Mouse (Mus musculus): ENCODE data around the gene 1600014C10Rik. TPM values are rescaled to one million over a fixed set of nuclear protein-coding genes. Genes with fewer than 3 reads are reported as not detected.
A peak's percentile ranks its signal among the peaks of the same experiment; 100 is the strongest.

Gene 1600014C10Rik
- polyA plus RNA-seq (2016; fragmentation: Nextera tagmentation; extraction: Ambion mirVana) = 14.4 and 14.8 TPM in 2 replicates

DNA sequence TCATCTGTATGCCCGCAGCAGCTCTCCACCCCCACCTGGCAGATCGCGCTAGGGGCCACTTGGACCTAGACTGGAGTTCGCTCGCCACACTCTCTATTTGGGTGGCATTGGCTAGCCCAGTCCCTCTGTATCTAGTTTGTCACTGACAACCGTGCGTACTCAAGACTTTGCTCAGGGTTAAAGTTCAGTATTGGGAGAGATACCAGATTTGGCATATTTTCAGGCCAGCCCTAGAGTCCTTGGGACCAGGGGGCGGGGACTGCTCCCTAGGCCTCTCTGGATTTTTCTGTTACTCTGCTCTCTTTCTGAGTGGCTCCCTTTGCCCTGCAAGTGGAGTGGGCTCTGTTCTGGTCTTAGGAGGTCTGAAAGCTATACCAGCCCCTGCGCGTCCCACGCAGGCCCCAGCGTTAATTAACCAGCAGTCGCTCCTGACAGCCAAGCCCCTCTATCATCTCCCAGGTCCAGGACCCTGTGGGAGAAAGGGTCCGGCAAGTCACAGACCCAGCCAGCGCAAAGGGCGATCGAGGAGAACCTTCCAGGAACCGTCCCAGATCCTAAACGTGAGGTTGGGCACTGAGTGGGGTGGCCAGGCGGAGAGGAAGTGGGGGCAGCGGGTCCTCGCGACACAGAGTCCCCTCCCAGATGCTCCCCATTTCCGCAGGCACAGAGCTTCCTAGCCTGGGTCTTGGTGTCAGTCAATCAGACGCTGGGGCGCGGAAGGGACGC lies at the start of gene 1600014C10Rik:
1600014C10Rik (plus strand) TSS at position 256 of the 726 bp plus-strand sequence.
- no peaks in the 10 kb centered on the region for H3K36me3 ChIP-seq
- H3K27me3 ChIP-seq (ENCODE audit: insufficient read depth, poor library complexity, severe bottlenecking) = no peaks in the 10 kb centered on the region
- H3K4me1 ChIP-seq = peaks cover 17% of the 10 kb centered on the region
- H3K27ac ChIP-seq = peak within 1 kb of the TSS; percentile 93
- no peak for DNase-seq (ENCODE audit: low spot score)
- no peaks in the 10 kb centered on the region for H3K9me3 ChIP-seq
- 2% methylated on average over 28 of the region's 28 CpGs for WGBS
- peak within 1 kb of the TSS; percentile 83 for H3K4me3 ChIP-seq

DNA sequence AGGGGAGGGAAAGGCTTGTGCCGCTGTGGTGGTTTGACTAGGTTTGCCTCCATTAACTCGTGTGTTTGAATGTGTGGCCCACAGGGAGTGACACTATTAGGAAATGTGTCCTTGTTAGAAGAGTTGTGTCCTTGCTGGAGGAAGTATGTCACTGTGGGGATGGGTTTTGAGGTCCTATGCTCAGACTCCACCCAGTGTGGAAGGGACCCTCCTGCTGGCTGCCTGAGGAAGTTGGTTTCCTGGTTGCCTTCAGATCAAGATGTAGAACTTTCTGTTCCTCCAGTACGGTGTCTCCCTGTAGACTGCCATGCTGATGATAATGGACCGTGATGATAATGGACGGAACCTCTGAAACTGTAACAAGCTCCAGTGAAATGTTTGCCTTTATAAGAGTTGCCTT lies 48.5 kb upstream of the 1600014C10Rik start:
- Histone ChIP-seq H3K27ac (no peak overlapping the region), H3K9me3 (no peaks in the 10 kb centered on the region), H3K4me3 (no peak overlapping the region), H3K36me3 (no peaks in the 10 kb centered on the region), H3K4me1 (peaks cover 9% of the 10 kb centered on the region; the same call in 1 of the 2 replicates), H3K27me3 (ENCODE audit: insufficient read depth, poor library complexity, severe bottlenecking) (no peaks in the 10 kb centered on the region)
- WGBS = 85% methylated on average over 5 of the region's 5 CpGs
- DNase-seq (ENCODE audit: low spot score) = no peak

DNA sequence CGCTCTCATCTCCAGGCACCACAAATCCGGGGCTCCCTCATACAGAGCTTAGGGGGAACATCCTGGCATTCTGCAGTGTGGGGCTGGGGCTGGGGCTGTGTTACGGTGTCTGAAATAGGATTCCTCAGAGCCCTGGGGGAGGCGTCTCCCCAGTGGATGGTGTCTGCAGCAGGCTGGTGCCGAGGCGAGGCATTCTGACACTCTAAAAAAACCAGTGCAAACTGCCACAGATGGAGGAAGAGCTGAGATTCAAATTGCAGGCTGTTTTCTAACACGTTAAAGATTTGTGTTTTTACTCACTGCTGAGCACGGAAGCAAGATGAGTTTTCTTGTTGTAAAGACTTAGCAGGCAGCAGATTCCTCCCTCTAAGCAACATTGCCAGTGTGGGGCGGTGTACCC lies 42.7 kb upstream of the 1600014C10Rik start:
- no peaks in the 10 kb centered on the region for H3K9me3 ChIP-seq

DNA sequence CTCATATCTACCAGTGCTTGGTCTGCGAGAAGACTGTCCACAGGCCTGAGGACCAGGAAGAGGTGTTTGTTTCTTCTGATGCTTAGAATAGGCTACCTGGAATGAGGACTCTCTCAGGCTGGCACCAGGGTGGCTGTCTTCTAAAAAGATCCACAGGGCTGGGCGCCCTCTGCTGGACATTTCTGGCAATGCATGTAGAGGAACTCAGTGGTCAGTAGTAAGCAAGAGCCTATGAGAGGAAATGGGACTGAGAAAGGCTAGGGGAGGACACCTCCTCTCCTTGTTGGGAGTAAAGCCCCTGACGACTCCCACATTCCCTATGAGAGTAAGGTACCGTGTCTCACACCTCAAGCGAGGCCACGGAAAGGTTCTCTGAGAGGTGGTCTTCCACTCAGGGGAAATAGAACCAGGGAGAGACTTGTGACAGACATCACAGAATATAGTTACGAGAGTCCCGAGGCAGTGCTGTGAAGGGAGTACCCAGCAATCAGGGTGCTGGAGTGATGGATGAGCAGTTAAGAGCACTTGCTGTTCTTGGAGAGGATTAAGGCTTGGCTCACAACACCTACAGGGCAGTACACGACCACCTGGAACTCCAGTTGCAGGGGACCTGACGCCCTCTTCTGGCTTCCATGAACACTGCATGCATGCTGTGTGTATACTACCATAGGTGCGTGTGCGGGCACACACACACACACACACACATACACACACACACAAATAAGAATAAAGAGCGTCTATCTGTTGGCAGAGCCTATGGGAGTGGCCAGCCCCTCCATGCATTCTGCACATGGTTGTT lies 41.1 kb upstream of the 1600014C10Rik start:
- Histone ChIP-seq H3K9me3 (no peaks in the 10 kb centered on the region), H3K36me3 (no peaks in the 10 kb centered on the region), H3K27ac (no peak overlapping the region), H3K4me1 (peaks cover 6% of the 10 kb centered on the region; the same call in 1 of the 2 replicates), H3K27me3 (ENCODE audit: insufficient read depth, poor library complexity, severe bottlenecking) (no peaks in the 10 kb centered on the region), H3K4me3 (no peak overlapping the region)
- 58% methylated on average over 13 of the region's 13 CpGs for WGBS
- DNase-seq (ENCODE audit: low spot score) = peak; percentile 92

More for the DNA sequence above, 42.7 kb upstream of the 1600014C10Rik start:
- no peak for DNase-seq (ENCODE audit: low spot score)
- H3K27me3 ChIP-seq (ENCODE audit: insufficient read depth, poor library complexity, severe bottlenecking) = no peaks in the 10 kb centered on the region
- no peak overlapping the region for H3K4me3 ChIP-seq
- H3K36me3 ChIP-seq = no peaks in the 10 kb centered on the region
- H3K27ac ChIP-seq = no peak overlapping the region
- H3K4me1 ChIP-seq = peaks cover 16% of the 10 kb centered on the region; the same call in 1 of the 2 replicates
- 39% methylated on average over 9 of the region's 9 CpGs for WGBS

DNA sequence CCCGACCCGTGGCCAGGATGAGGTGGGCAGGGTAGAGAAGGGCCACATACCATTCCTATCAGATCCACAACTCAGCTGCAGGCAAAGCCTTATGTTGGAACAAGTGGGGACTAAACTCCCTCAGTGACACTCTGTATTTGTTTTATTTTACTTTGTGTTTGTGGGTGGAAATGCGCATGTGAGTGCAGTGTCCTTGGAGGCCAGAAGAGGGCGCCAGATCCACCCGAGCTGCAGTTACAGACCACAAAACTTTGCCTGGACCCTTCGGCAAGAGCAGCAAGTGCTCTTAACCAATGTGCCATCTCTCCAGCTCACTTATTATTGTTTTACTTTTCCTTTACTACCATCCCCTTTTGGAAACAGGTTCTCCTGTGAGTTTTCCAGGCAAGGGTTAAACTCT lies 35.5 kb upstream of the 1600014C10Rik start:
- H3K36me3 ChIP-seq = no peaks in the 10 kb centered on the region
- DNase-seq (ENCODE audit: low spot score) = no peak
- no peak overlapping the region for H3K27ac ChIP-seq
- H3K4me3 ChIP-seq = no peak overlapping the region
- H3K27me3 ChIP-seq (ENCODE audit: insufficient read depth, poor library complexity, severe bottlenecking) = no peaks in the 10 kb centered on the region
- H3K9me3 ChIP-seq = no peaks in the 10 kb centered on the region
- H3K4me1 ChIP-seq = no peaks in the 10 kb centered on the region
- WGBS = 87% methylated on average over 6 of the region's 6 CpGs

DNA sequence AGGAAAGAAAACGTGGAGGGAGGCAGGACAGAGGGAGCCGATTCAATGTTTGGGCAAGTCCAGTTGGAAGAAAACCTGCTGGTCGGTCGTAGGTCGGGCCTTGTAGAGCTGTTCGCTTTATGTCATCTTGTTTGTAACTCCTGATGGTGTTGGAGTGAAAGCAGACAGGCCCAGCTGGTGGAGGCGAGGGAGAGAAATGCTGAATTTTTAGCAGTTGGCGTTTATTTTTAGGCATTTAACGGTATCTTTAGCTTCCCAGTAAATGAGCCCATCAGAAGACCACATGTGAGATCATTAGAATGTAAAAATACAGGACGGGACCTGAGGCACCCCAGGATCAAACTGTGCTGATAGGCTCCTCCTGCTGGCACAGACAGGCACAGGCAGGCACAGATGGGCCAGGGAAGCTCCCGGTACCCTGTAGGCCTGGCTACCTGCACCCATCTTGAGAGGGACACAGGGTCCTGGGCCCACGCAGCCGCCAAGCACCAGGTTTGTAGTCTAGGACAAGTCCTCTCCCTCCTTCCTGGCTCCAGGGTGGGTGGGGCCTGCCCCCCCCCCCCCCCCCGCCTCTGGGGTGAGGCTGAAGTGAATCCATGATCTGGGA lies 31.2 kb upstream of the 1600014C10Rik start:
- DNase-seq (ENCODE audit: low spot score) = no peak
- 62% methylated on average over 13 of the region's 14 CpGs for WGBS
- Histone ChIP-seq H3K9me3 (no peaks in the 10 kb centered on the region), H3K27ac (no peak overlapping the region), H3K36me3 (no peaks in the 10 kb centered on the region), H3K27me3 (ENCODE audit: insufficient read depth, poor library complexity, severe bottlenecking) (no peaks in the 10 kb centered on the region), H3K4me3 (no peak overlapping the region), H3K4me1 (no peaks in the 10 kb centered on the region)

DNA sequence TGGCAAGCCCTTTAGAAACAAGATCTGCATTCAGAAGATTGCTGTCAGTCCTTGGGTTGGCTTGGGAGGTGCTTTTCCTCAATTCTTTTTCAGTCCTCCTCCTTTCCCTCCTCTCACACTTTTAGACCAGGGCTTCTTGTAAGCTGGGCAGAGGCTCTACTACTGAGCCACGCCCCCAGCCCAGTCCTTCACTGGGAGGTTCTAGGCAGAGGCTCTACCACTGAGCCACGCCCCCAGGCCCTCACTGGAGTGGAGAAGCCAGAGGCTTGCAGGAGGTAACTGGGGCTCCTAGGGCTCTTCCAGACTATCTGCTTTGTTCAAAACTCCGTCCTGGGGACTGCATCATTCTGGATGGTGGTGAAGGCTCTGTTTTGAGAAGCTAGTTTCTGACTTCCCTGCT lies 30.4 kb upstream of the 1600014C10Rik start:
- WGBS = 71% methylated on average over 3 of the region's 3 CpGs
- DNase-seq (ENCODE audit: low spot score) = no peak
- Histone ChIP-seq H3K36me3 (no peaks in the 10 kb centered on the region), H3K4me1 (no peaks in the 10 kb centered on the region), H3K27me3 (ENCODE audit: insufficient read depth, poor library complexity, severe bottlenecking) (no peaks in the 10 kb centered on the region), H3K9me3 (no peaks in the 10 kb centered on the region), H3K4me3 (no peak overlapping the region), H3K27ac (no peak overlapping the region)

DNA sequence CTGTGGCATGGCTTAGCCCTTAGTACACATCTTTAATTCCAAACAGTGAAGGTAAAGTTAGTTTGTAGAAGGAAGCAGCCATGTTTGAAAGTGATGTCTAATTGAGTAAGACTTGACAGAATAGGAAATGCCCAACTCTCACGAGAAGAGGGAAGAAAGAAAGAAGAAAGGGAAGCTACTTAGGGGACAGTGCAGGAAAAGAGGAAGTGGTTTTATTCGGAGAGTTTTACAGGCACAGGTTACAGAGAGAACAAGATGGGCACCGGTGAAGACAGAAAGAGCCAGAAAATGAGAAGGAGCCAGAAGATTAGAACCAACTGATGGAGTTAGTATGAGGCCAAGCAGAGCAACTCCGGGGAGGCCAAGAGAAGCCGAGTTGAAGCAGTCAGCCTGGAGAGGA lies 27.2 kb upstream of the 1600014C10Rik start:
- 86% methylated on average over 5 of the region's 5 CpGs for WGBS
- DNase-seq (ENCODE audit: low spot score) = no peak
- H3K9me3 ChIP-seq = no peaks in the 10 kb centered on the region
- H3K4me3 ChIP-seq = no peak overlapping the region
- no peak overlapping the region for H3K27ac ChIP-seq
- peaks cover 11% of the 10 kb centered on the region for H3K4me1 ChIP-seq
- H3K36me3 ChIP-seq = no peaks in the 10 kb centered on the region
- no peaks in the 10 kb centered on the region for H3K27me3 ChIP-seq (ENCODE audit: insufficient read depth, poor library complexity, severe bottlenecking)

DNA sequence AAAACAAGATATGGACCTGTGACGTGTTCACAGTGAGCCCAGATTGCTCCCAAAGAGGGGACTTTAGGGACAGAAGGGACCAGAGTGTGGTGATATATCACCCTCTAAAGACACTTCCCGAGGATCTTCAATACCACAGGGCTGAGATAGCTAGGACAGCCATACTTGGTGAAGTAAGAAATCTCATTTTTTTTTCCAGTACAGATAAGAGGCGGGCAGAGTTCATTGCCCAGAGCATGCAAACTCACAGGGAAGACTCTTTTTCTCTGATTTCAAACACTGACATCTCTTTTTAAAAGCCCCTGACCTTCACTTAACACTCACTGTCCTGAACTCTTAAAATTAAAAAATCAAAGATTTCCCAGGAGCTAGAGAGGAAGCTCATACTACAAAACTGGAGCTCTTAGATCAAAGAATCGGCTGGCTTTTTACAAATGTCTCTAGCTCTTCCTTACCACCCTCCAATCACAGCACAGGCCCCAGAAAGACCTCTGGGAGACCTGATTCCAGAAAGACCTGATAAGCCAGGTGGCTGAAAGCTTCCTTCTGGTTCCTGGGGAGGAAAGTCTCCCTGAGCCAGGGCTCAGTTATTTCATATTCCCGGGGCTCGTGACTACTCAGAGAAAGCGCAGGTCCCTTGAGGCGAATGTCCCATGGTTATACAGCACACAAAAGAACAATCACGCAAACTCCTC lies 24.1 kb upstream of the 1600014C10Rik start:
- Histone ChIP-seq H3K27me3 (ENCODE audit: insufficient read depth, poor library complexity, severe bottlenecking) (no peaks in the 10 kb centered on the region), H3K27ac (no peak overlapping the region), H3K9me3 (no peaks in the 10 kb centered on the region), H3K4me3 (no peak overlapping the region), H3K36me3 (no peaks in the 10 kb centered on the region), H3K4me1 (peaks cover 14% of the 10 kb centered on the region)
- WGBS = 68% methylated on average over 9 of the region's 9 CpGs
- DNase-seq (ENCODE audit: low spot score) = no peak

DNA sequence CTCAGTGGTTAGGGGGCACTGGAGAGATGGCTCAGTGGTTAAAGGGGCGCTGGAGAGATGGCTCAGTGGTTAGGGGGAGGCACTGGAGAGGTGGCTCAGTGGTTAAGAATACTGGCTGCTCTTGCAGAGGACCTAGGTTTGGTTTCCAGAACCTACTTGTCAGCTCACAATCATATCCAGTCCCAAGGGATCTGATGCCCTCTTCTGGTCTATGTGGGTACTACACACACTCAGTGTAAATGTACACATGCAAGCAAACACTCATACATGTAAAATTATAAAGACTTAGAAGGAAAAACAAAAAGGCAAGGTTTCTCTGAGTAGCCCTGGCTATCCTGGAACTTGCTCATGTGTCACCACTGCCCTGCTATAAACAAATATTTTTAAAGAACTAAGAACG lies 21.6 kb upstream of the 1600014C10Rik start:
- H3K27me3 ChIP-seq (ENCODE audit: insufficient read depth, poor library complexity, severe bottlenecking) = no peaks in the 10 kb centered on the region
- no peak overlapping the region for H3K27ac ChIP-seq
- H3K4me3 ChIP-seq = no peak overlapping the region
- WGBS = 90% methylated on average over 2 of the region's 2 CpGs
- peaks cover 14% of the 10 kb centered on the region for H3K4me1 ChIP-seq
- H3K36me3 ChIP-seq = no peaks in the 10 kb centered on the region
- DNase-seq (ENCODE audit: low spot score) = no peak
- H3K9me3 ChIP-seq = no peaks in the 10 kb centered on the region

DNA sequence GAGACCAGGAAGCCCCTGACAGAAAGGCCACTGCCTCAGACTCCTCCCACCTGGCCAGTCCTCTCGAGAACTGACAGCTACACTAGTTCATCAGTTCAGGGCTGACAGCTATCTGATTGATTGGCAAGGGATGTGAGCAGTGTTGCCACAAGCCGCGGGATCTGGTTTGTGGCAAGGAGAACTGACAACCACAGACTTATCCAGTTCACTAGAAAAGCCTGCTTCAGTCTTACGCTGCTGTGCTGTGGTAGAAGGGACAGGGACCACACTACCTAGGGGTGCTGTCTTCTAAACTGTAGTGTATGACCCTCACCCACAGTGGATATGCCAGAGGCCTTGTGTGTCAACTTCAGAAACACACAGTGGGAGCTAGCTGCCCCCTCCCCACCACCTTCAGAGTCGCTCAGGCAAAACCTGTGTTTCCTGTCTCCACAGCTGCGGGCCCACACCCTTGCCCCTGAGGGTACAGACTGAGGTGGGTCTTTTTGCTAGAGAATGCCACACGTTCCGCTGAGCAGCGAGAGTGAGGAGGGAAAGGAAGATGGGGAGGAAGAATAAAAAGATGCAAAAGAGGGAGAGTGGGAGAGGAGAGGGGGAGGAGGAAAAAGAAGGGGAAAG lies 19.5 kb upstream of the 1600014C10Rik start:
- Histone ChIP-seq H3K4me1 (peaks cover 20% of the 10 kb centered on the region), H3K27me3 (ENCODE audit: insufficient read depth, poor library complexity, severe bottlenecking) (no peaks in the 10 kb centered on the region), H3K9me3 (no peaks in the 10 kb centered on the region), H3K27ac (no peak overlapping the region), H3K4me3 (no peak overlapping the region), H3K36me3 (no peaks in the 10 kb centered on the region)
- no peak for DNase-seq (ENCODE audit: low spot score)
- WGBS = 43% methylated on average over 9 of the region's 9 CpGs

DNA sequence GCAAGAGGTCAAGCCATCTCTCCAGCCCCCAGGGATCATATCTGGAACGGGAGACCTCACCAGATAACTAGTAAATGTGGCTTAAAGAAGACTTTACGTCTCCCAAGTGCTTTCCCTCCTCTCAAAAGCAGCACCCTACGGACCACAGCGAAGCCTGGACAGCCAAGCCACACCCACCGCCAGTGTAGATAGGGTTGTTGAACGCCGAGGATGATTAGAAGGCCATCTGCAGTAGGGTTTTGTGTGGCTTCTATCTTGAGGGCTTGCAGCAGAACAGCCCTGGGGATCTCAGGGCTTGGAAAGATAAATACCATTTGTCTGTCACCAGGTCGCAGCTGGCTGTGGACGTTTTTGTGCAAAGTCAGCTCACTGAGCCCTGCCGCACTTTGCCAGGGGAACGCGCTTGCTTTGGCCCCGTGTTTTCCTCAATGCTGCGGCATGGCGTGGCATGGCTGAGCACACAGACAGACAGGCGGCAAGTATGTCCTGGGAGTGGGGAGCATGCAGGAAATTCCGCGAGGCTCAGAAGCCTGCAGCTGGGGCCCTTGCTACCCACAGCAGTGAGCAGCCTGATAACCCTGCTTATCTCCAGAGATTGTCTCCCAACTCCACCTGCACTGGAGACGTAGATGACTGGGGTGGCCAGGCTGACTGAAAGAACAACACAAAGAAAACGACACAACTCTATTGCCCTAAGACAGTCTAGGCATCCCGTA lies 15.9 kb upstream of the 1600014C10Rik start:
- Histone ChIP-seq H3K27ac (peak overlapping the region; percentile 60), H3K4me3 (peak overlapping the region; percentile 55)

More for the DNA sequence above, 15.9 kb upstream of the 1600014C10Rik start:
- Histone ChIP-seq H3K4me1 (peaks cover 11% of the 10 kb centered on the region), H3K27me3 (ENCODE audit: insufficient read depth, poor library complexity, severe bottlenecking) (no peaks in the 10 kb centered on the region), H3K36me3 (no peaks in the 10 kb centered on the region), H3K9me3 (no peaks in the 10 kb centered on the region)
- WGBS = 7% methylated on average over 21 of the region's 21 CpGs
- no peak for DNase-seq (ENCODE audit: low spot score)

Data from heart, embryonic 10.5 days (tissue).